15 mouse cellular contexts compared by ENCODE assay signal in the genomic region with DNA sequence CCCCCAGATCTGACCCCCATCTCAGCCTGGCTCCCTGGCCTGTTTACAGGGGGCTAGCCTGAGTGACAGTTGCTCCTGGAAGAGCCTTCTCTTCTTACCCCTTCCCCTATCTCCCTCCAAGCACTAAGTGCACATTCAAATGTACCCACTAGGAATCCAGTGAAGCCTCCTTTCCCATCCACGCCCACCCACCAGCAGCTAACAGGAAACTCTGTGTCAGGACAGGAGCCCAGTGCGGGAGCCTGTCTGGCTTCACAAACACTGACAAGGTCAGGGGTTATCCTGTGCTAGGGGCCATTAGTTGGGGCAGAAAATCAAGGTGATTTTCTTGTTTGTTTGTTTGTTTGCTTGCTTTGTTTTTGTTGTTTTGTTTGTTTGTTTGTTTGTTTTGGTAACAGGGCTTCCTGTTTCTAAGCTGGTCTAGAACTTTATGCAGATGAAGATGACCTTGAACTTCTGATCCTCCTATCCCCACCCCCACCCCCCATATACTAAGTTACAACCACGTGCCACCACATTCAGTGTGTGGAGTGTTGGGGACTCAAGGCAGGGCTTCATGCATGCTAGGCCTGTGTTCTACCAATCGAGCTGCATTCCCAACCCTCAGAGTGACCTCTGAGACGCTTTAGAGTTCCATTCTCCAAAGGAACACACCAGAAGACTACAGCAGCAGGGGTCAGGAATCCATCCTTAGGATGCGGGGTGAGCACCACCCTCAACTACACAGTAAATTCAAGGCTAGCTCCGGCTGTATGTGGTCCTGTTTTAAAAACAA. TPM values are rescaled to one million over a fixed set of nuclear protein-coding genes. Genes with fewer than 3 reads are reported as not detected.
DNase-seq lines count a peak whose midpoint lies in the region; ATAC-seq and TF ChIP-seq lines count a peak whose summit lies in the region.
"Had no signal": no experiment of that assay in that cellular context is flagged by ENCODE, and none has a peak within 500 bp of the region (broad histone marks: within the 10 kb centered on the region; RNA-seq: fewer than 3 reads in every experiment).

No protein-coding gene starts in this region.

- no peaks in the 10 kb centered on the region for H3K27me3 ChIP-seq in heart, embryonic 16.5 days (ENCODE audit: control insufficient read depth, insufficient read depth, low read length)
- H3K27me3 ChIP-seq in forebrain, embryonic 12.5 days: peaks cover 16% of the 10 kb centered on the region; the same call in 1 of the 2 replicates
- peaks cover 13% of the 10 kb centered on the region; the same call in 1 of the 2 replicates for H3K27me3 ChIP-seq in midbrain, embryonic 12.5 days
- H3K27me3 ChIP-seq: embryonic facial prominence, embryonic 13.5 days had no signal

- H3K9ac ChIP-seq in heart, embryonic 16.5 days (ENCODE audit: low read length): no peak overlapping the region
- peak overlapping the region; percentile 47; the same call in 1 of the 2 replicates for H3K9ac ChIP-seq in ES-E14 (ENCODE audit: insufficient read depth, low read depth, low read length, poor library complexity, severe bottlenecking)
- 0 out of 2 replicates have a peak overlapping the region, but pooled peaks have one; percentile 17 for H3K9ac ChIP-seq in forebrain, embryonic 12.5 days
- no peak overlapping the region for H3K9ac ChIP-seq in midbrain, embryonic 12.5 days (replicated peaks)
- H3K9ac ChIP-seq: embryonic facial prominence, embryonic 13.5 days had no signal

- no peak overlapping the region for H3K4me3 ChIP-seq in heart, embryonic 16.5 days (ENCODE audit: low read length)
- no peak overlapping the region for H3K4me3 ChIP-seq in ES-E14 (ENCODE audit: insufficient read depth in 1 of 2, low read depth in 1 of 2, low read length in 2 of 2, poor library complexity in 1 of 2, severe bottlenecking in 1 of 2)
- no peak overlapping the region for H3K4me3 ChIP-seq in forebrain, embryonic 12.5 days (replicated peaks)
- no peak overlapping the region for H3K4me3 ChIP-seq in midbrain, embryonic 12.5 days
- H3K4me3 ChIP-seq: embryonic facial prominence, embryonic 13.5 days; myocyte had no signal

- H3K27ac ChIP-seq in heart, embryonic 16.5 days (ENCODE audit: low read length): peak overlapping the region; percentile 27
- H3K27ac ChIP-seq in ES-E14 (ENCODE audit: insufficient read depth, low read depth, low read length, poor library complexity, severe bottlenecking): peak overlapping the region; percentile 91
- H3K27ac ChIP-seq in forebrain, embryonic 12.5 days: peak overlapping the region; percentile 75
- H3K27ac ChIP-seq in midbrain, embryonic 12.5 days (replicated peaks): peak overlapping the region; percentile 87
- H3K27ac ChIP-seq: embryonic facial prominence, embryonic 13.5 days had no signal

- H3K36me3 ChIP-seq in heart, embryonic 16.5 days (ENCODE audit: control insufficient read depth, insufficient read depth): peaks cover 10% of the 10 kb centered on the region
- peaks cover 2% of the 10 kb centered on the region; the same call in 1 of the 2 replicates for H3K36me3 ChIP-seq in ES-E14 (ENCODE audit: control insufficient read depth, insufficient read depth, low read length, poor library complexity, severe bottlenecking)
- no peaks in the 10 kb centered on the region for H3K36me3 ChIP-seq in forebrain, embryonic 12.5 days (replicated peaks)
- H3K36me3 ChIP-seq in midbrain, embryonic 12.5 days: peaks cover 8% of the 10 kb centered on the region; the same call in 1 of the 2 replicates

- H3K4me1 ChIP-seq in heart, embryonic 16.5 days (ENCODE audit: control insufficient read depth, insufficient read depth, low read length): peaks cover 18% of the 10 kb centered on the region
- peaks cover 14 to 62% of the 10 kb centered on the region in 2 experiments for H3K4me1 ChIP-seq in ES-E14 (ENCODE audit: control insufficient read depth in 2 of 2, insufficient read depth in 2 of 2, low read length in 2 of 2, poor library complexity in 1 of 2)
- H3K4me1 ChIP-seq in forebrain, embryonic 12.5 days: peaks cover 31% of the 10 kb centered on the region
- peaks cover 27% of the 10 kb centered on the region for H3K4me1 ChIP-seq in midbrain, embryonic 12.5 days

- no peak for ATAC-seq in heart, embryonic 16.5 days (replicated peaks; ENCODE audit: extremely low read depth, insufficient read depth, low FRiP score)
- no peak; the same call in 1 of the 2 replicates for ATAC-seq in forebrain, embryonic 12.5 days (ENCODE audit: low FRiP score)
- ATAC-seq in midbrain, embryonic 12.5 days (ENCODE audit: low FRiP score, low read depth): peak; percentile 38; the same call in 1 of the 2 replicates
- ATAC-seq: activated CD4-positive, CD25-positive, alpha-beta regulatory T cell, adult 4 months; lung, postnatal 0 days had no signal

- DNase-seq in heart, postnatal 25 days (ENCODE audit: low spot score): no peak
- DNase-seq in ES-E14 (ENCODE audit: low read depth, low spot score): no peak
- DNase-seq in spleen, postnatal 36 days (ENCODE audit: low spot score in 2 of 2): no peak
- no peak for DNase-seq in yolk sac, embryonic 10.5 days (ENCODE audit: low spot score)
- DNase-seq: kidney, adult 11 months; right cerebral cortex, postnatal 25 days; thymus, adult 18-20 months had no signal

- no peak overlapping the region for H3K4me2 ChIP-seq in heart, embryonic 16.5 days (ENCODE audit: low read depth, low read length)
- H3K4me2 ChIP-seq in forebrain, embryonic 12.5 days: no peak overlapping the region
- H3K4me2 ChIP-seq in midbrain, embryonic 12.5 days (replicated peaks): no peak overlapping the region
- H3K4me2 ChIP-seq: embryonic facial prominence, embryonic 13.5 days had no signal

- intact Hi-C loops in heart, postnatal 25 days (cut with DNase I): no loop called here

- no peaks in the 10 kb centered on the region for H3K9me3 ChIP-seq in heart, embryonic 16.5 days (replicated peaks; ENCODE audit: control insufficient read depth, low read length)
- no peaks in the 10 kb centered on the region for H3K9me3 ChIP-seq in ES-E14 (ENCODE audit: control insufficient read depth, insufficient read depth, low read depth, low read length)
- H3K9me3 ChIP-seq in forebrain, embryonic 12.5 days: no peaks in the 10 kb centered on the region
- H3K9me3 ChIP-seq in midbrain, embryonic 12.5 days: no peaks in the 10 kb centered on the region
- H3K9me3 ChIP-seq: embryonic facial prominence, embryonic 13.5 days had no signal

- 68% methylated on average over 7 of the region's 7 CpGs for WGBS in heart, embryonic 16.5 days
- WGBS in forebrain, embryonic 12.5 days: 77% methylated on average over 7 of the region's 7 CpGs
- WGBS in midbrain, embryonic 12.5 days: 65% methylated on average over 7 of the region's 7 CpGs

- in situ Hi-C loops in ES-E14 (cut with MboI; ENCODE audit: low sequenced_read_pairs in 2 of 2, unreplicated experiment in 2 of 2): no loop called here

TF ChIP-seq in ES-E14, 5 proteins besides CTCF, POLR2A, EP300 and RAD21:
- no peak for TF ChIP-seq MAFK (IDR thresholded peaks at IDR 0.05; ENCODE audit: insufficient read depth, low read depth, low read length)

RNA-seq across cellular contexts. Expression of a gene that starts 10.5 kb away (rescaled TPM):
- 23.0 and 23.8 TPM in 2 replicates for polyA plus RNA-seq in heart, embryonic 16.5 days (2015; fragmentation: Nextera tagmentation; extraction: Ambion mirVana)
- total RNA-seq in heart, postnatal 25 days (2021): 10 to 100 TPM; 17.9 to 20.0 TPM
- total RNA-seq in ES-E14 (2012; rRNA removed): 13.1 and 15.3 TPM in 2 replicates
- polyA plus RNA-seq in forebrain, embryonic 12.5 days (2016; fragmentation: Nextera tagmentation; extraction: Ambion mirVana): 11.0 and 16.8 TPM in 2 replicates
- 22.4 and 31.9 TPM in 2 replicates for polyA plus RNA-seq in midbrain, embryonic 12.5 days (2016; fragmentation: Nextera tagmentation; extraction: Ambion mirVana)

RNA-seq across cellular contexts. Expression of a gene that starts 19.4 kb away (rescaled TPM):
- 0.67 and 0.84 TPM in 2 replicates for polyA plus RNA-seq in heart, embryonic 16.5 days (2015; fragmentation: Nextera tagmentation; extraction: Ambion mirVana)
- total RNA-seq in heart, postnatal 25 days (2021): under 1 TPM in 1 of 2 experiments, not detected in 1; 0.10 TPM
- 1.2 and 3.7 TPM in 2 replicates for total RNA-seq in ES-E14 (2012; rRNA removed)
- 0.79 and 1.0 TPM in 2 replicates for polyA plus RNA-seq in forebrain, embryonic 12.5 days (2016; fragmentation: Nextera tagmentation; extraction: Ambion mirVana)
- polyA plus RNA-seq in midbrain, embryonic 12.5 days (2016; fragmentation: Nextera tagmentation; extraction: Ambion mirVana): 0.56 and 1.1 TPM in 2 replicates
- total RNA-seq: gastrocnemius, adult 8-10 months had no signal

RNA-seq across cellular contexts. Expression of a gene that starts 30.3 kb away (rescaled TPM):
- 9.0 and 11.4 TPM in 2 replicates for polyA plus RNA-seq in heart, embryonic 16.5 days (2015; fragmentation: Nextera tagmentation; extraction: Ambion mirVana)
- 1 to 10 TPM in 1 of 2 experiments, under 1 TPM in 1; 0.52 to 1.2 TPM for total RNA-seq in heart, postnatal 25 days (2021)
- total RNA-seq in ES-E14 (2012; rRNA removed): 27.5 and 32.7 TPM in 2 replicates
- polyA plus RNA-seq in forebrain, embryonic 12.5 days (2016; fragmentation: Nextera tagmentation; extraction: Ambion mirVana): 6.8 and 6.9 TPM in 2 replicates
- 6.3 and 9.1 TPM in 2 replicates for polyA plus RNA-seq in midbrain, embryonic 12.5 days (2016; fragmentation: Nextera tagmentation; extraction: Ambion mirVana)

Comparison
In these comparisons a context has a peak if more than half of its experiments do, and no peak if none do; other contexts are left out.
1. H3K27ac ChIP-seq: peak in every context shown above with its lines; median percentile 91 in ES-E14; 87 in midbrain, embryonic 12.5 days; 75 in forebrain, embryonic 12.5 days; 27 in heart, embryonic 16.5 days.
2. H3K9ac ChIP-seq: peak in ES-E14 (single experiment) and forebrain, embryonic 12.5 days (single experiment); none in heart, embryonic 16.5 days (single experiment) and midbrain, embryonic 12.5 days (single experiment).